Mouse (Mus musculus): ENCODE measurements around the gene Fryl. TPM values are rescaled to one million over a fixed set of nuclear protein-coding genes. Genes with fewer than 3 reads are reported as not detected.
A peak's percentile ranks its signal among the peaks of the same experiment; 100 is the strongest.

The Fryl gene
- polyA plus RNA-seq, 1 experiment = 72.3 TPM

DNA sequence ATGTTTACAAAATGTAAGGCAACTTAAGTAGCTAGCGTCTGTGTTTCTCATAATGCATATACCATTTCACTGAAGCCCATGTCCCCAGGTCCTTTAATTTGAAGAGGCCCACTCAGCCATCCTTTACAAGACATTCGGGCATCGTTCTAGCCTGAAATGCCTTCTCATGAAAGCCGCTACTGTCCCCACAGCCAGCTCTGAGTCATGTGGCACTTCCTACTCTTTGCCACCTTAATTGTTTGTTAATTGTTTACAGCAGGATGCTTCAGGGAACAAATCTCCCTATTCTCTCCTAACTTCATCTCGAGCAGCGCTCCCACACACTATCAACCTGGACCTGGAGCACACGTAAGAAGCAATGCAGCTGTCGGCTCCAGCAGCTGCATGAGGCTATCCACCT, 8.2 kb downstream of the Fryl start:
- Histone ChIP-seq H3K4me3 (ENCODE audit: extremely low read depth, insufficient read depth, insufficient read length) (no peak overlapping the region), H3K4me1 (ENCODE audit: control insufficient read depth, insufficient read depth, insufficient read length) (peaks cover 4% of the 10 kb centered on the region; the same call in 1 of the 2 replicates), H3K27ac (ENCODE audit: insufficient read depth, low read length) (no peak overlapping the region), H3K27me3 (ENCODE audit: control insufficient read depth, insufficient read depth, low read length) (no peaks in the 10 kb centered on the region), H3K36me3 (ENCODE audit: control insufficient read depth, insufficient read depth, low read length) (0 out of 2 replicates have a peak, but pooled peaks cover 1% of the 10 kb centered on the region)
- TF ChIP-seq POLR2A (IDR thresholded peaks at IDR 0.05; ENCODE audit: low read depth, low read length) = no peak
- WGBS = 92% methylated on average over 8 of the region's 8 CpGs
- DNase-seq (ENCODE audit: low read depth in 1 of 2, low spot score in 2 of 2) = no peak

- Histone ChIP-seq H3K27me3 (ENCODE audit: control insufficient read depth, insufficient read depth, low read length) (no peaks in the 10 kb centered on the region), H3K4me3 (ENCODE audit: extremely low read depth, insufficient read depth, insufficient read length) (no peak overlapping the region), H3K27ac (ENCODE audit: insufficient read depth, low read length) (no peak overlapping the region), H3K4me1 (ENCODE audit: control insufficient read depth, insufficient read depth, insufficient read length) (peaks cover 6% of the 10 kb centered on the region; the same call in 1 of the 2 replicates), H3K36me3 (ENCODE audit: control insufficient read depth, insufficient read depth, low read length) (0 out of 2 replicates have a peak, but pooled peaks cover 1% of the 10 kb centered on the region)
- no peak for DNase-seq (ENCODE audit: low read depth in 1 of 2, low spot score in 2 of 2)
- WGBS = 83% methylated on average over 6 of the region's 6 CpGs
- no peak for TF ChIP-seq CTCF (IDR thresholded peaks at IDR 0.05; ENCODE audit: extremely low read depth, insufficient read depth, insufficient read length, insufficient replicate concordance)
- TF ChIP-seq POLR2A (IDR thresholded peaks at IDR 0.05; ENCODE audit: low read depth, low read length) = no peak
Measured at GRCm38 (mm10) chr5:73246414-73246813, 10.0 kb downstream of the Fryl start.

DNA sequence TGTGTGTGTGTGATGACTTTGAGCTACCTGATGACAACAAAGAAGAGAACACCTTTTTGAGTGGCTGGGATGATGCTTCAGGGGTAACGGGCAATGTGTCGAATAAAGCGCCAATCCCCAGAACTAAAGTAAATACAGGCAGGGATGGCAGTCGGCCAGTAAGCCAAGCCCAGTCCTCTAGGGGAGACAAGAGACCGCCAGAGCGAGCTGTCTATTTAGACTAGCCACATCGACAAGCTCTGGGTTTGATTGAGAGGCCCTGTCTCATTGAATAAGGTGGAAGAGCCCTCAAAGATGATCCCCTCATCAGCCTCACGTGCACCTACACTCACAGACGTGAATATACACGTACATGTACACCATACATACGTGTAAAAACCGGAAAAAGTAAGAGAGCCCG, 12.0 kb downstream of the Fryl start:
- no peak overlapping the region for H3K27ac ChIP-seq (ENCODE audit: insufficient read depth, low read length)
- no peaks in the 10 kb centered on the region for H3K27me3 ChIP-seq (ENCODE audit: control insufficient read depth, insufficient read depth, low read length)
- WGBS = 95% methylated on average over 13 of the region's 13 CpGs
- H3K4me1 ChIP-seq (ENCODE audit: control insufficient read depth, insufficient read depth, insufficient read length) = peaks cover 10% of the 10 kb centered on the region; the same call in 1 of the 2 replicates
- no peaks in the 10 kb centered on the region for H3K36me3 ChIP-seq (ENCODE audit: control insufficient read depth, insufficient read depth, low read length)
- TF ChIP-seq CTCF (IDR thresholded peaks at IDR 0.05; ENCODE audit: extremely low read depth, insufficient read depth, insufficient read length, insufficient replicate concordance) = no peak
- no peak for TF ChIP-seq POLR2A (IDR thresholded peaks at IDR 0.05; ENCODE audit: low read depth, low read length)
- no peak for DNase-seq (ENCODE audit: low read depth in 1 of 2, low spot score in 2 of 2)
- H3K4me3 ChIP-seq (ENCODE audit: extremely low read depth, insufficient read depth, insufficient read length) = no peak overlapping the region

DNA sequence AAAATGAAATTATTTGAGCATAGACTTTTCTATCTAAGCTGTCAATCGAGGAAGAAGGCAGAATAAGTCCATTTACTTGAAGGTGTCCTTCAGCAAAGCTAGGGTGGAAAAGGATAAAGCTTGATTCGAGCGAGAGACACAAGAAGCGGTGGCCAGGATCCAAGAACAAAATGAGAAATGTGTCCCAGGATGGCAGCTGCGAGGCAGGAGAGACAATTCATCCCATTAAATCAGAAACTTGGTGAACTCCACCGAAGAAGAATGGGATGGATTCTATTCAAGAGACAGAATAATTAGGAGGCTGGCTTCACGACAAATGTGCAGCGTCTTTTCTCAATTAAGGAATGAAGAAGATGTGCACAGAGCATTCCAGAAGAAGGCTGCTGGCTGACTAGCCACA, 14.5 kb downstream of the Fryl start:
- no peak for DNase-seq (ENCODE audit: low read depth in 1 of 2, low spot score in 2 of 2)
- H3K27me3 ChIP-seq (ENCODE audit: control insufficient read depth, insufficient read depth, low read length) = no peaks in the 10 kb centered on the region
- no peak overlapping the region for H3K4me3 ChIP-seq (ENCODE audit: extremely low read depth, insufficient read depth, insufficient read length)
- WGBS = 78% methylated on average over 8 of the region's 8 CpGs
- TF ChIP-seq POLR2A (IDR thresholded peaks at IDR 0.05; ENCODE audit: low read depth, low read length) (no peak), CTCF (IDR thresholded peaks at IDR 0.05; ENCODE audit: extremely low read depth, insufficient read depth, insufficient read length, insufficient replicate concordance) (no peak)
- no peaks in the 10 kb centered on the region for H3K36me3 ChIP-seq (ENCODE audit: control insufficient read depth, insufficient read depth, low read length)
- peaks cover 10% of the 10 kb centered on the region; the same call in 1 of the 2 replicates for H3K4me1 ChIP-seq (ENCODE audit: control insufficient read depth, insufficient read depth, insufficient read length)
- H3K27ac ChIP-seq (ENCODE audit: insufficient read depth, low read length) = no peak overlapping the region

DNA sequence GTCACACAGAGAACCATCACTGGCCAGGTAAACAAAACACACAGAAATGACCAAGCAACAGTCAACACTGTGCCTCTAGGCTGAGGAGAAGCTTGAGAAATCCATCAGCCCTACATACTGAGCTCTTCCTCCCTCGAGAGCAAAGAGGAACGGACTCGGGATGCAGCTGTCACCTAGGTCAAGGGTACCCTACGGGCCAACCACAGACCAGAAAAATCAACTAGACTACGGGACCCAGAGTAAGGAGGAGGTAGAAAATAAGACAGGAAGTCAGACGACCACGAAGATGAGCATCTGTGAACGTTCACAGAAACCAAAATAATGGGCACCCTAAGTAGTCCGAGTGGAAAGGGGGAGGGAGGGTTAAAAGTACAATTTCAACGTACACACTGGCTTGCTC, 15.1 kb downstream of the Fryl start:
- no peak overlapping the region for H3K4me3 ChIP-seq (ENCODE audit: extremely low read depth, insufficient read depth, insufficient read length)

DNA sequence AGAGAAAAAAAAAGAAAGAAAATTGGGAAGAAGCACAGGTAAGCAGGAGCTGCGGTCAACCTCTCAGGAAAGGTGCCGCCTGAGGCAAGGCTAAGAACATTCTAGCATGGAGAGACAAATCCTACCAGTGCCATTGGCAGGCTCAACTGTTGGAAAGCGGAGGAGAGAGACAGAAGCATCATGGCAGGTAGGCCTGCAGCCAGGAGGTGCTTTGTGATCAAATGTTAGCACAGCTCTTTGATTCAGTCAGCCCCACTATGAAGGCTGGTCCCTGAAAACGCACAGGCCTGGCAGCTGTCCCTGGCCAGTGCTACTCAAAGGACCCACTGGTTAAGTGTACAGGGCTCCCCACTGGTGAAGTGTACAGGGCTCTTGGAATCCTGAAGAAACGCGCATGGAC, 16.0 kb downstream of the Fryl start:
- no peaks in the 10 kb centered on the region for H3K36me3 ChIP-seq (ENCODE audit: control insufficient read depth, insufficient read depth, low read length)
- H3K27me3 ChIP-seq (ENCODE audit: control insufficient read depth, insufficient read depth, low read length) = no peaks in the 10 kb centered on the region
- no peak overlapping the region for H3K27ac ChIP-seq (ENCODE audit: insufficient read depth, low read length)
- TF ChIP-seq CTCF (IDR thresholded peaks at IDR 0.05; ENCODE audit: extremely low read depth, insufficient read depth, insufficient read length, insufficient replicate concordance) = no peak
- no peak overlapping the region for H3K4me3 ChIP-seq (ENCODE audit: extremely low read depth, insufficient read depth, insufficient read length)
- WGBS = 92% methylated on average over 6 of the region's 6 CpGs
- H3K4me1 ChIP-seq (ENCODE audit: control insufficient read depth, insufficient read depth, insufficient read length) = peaks cover 7% of the 10 kb centered on the region; the same call in 1 of the 2 replicates
- DNase-seq (ENCODE audit: low read depth in 1 of 2, low spot score in 2 of 2) = no peak

More for the DNA sequence above, 15.1 kb downstream of the Fryl start:
- Histone ChIP-seq H3K36me3 (ENCODE audit: control insufficient read depth, insufficient read depth, low read length) (no peaks in the 10 kb centered on the region), H3K27me3 (ENCODE audit: control insufficient read depth, insufficient read depth, low read length) (no peaks in the 10 kb centered on the region), H3K27ac (ENCODE audit: insufficient read depth, low read length) (peak overlapping the region; percentile 17; the same call in 1 of the 2 replicates), H3K4me1 (ENCODE audit: control insufficient read depth, insufficient read depth, insufficient read length) (peaks cover 9% of the 10 kb centered on the region; the same call in 1 of the 2 replicates)
- DNase-seq (ENCODE audit: low read depth in 1 of 2, low spot score in 2 of 2) = peak in 1 of 2 experiments; percentile 37
- WGBS = 5% methylated on average over 10 of the region's 10 CpGs
- TF ChIP-seq POLR2A (IDR thresholded peaks at IDR 0.05; ENCODE audit: low read depth, low read length) (no peak), CTCF (IDR thresholded peaks at IDR 0.05; ENCODE audit: extremely low read depth, insufficient read depth, insufficient read length, insufficient replicate concordance) (no peak)

DNA sequence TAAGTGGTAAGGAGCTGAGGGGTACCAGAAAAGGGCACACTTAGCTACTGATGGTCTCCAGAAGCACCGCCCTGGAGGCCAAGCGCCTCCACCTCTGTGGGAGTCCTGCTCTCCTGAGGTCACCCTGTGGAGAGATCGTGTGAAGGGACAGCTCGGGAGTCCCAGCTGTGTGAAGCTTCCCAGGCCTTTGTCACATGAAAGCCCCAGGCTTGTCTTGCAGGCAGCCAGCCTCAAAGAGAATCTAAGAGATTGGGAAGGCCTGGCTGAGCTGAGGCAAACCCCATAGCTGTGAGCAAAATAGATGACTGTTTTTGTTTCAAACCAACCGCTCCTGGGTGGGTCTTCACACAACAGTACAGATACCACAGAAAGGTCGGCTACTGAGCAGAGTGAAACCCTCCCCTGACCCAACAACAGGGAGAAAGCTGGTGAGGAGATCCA, 19.5 kb downstream of the Fryl start:
- no peak for TF ChIP-seq CTCF (IDR thresholded peaks at IDR 0.05; ENCODE audit: extremely low read depth, insufficient read depth, insufficient read length, insufficient replicate concordance)
- DNase-seq (ENCODE audit: low read depth in 1 of 2, low spot score in 2 of 2) = no peak

More for the DNA sequence above, 19.5 kb downstream of the Fryl start:
- Histone ChIP-seq H3K36me3 (ENCODE audit: control insufficient read depth, insufficient read depth, low read length) (no peaks in the 10 kb centered on the region), H3K4me1 (ENCODE audit: control insufficient read depth, insufficient read depth, insufficient read length) (peaks cover 5% of the 10 kb centered on the region; the same call in 1 of the 2 replicates), H3K4me3 (ENCODE audit: extremely low read depth, insufficient read depth, insufficient read length) (no peak overlapping the region), H3K27me3 (ENCODE audit: control insufficient read depth, insufficient read depth, low read length) (no peaks in the 10 kb centered on the region), H3K27ac (ENCODE audit: insufficient read depth, low read length) (peak overlapping the region; percentile 82)
- 55% methylated on average over 6 of the region's 6 CpGs for WGBS

Measured in spleen, adult 2 months (tissue).